Mouse (Mus musculus) embryonic fibroblast, embryonic 13.5 days (primary cell): Measurements from ENCODE around the gene Ccdc153. TPM values are rescaled to one million over a fixed set of nuclear protein-coding genes. Genes with fewer than 3 reads are reported as not detected.
A peak's percentile ranks its signal among the peaks of the same experiment; 100 is the strongest.

Source experiments
- H3K27ac ChIP-seq: 2 replicates; pipeline ENCODE4 v1.5.1; 2012; ENCODE audit warnings: low read length, control low read depth, inconsistent platforms; ENCODE audit not compliant: insufficient read depth
- H3K4me1 ChIP-seq: 2 replicates; pipeline ENCODE4 v1.6.1; 2011; ENCODE audit warnings: low read length; ENCODE audit not compliant: control insufficient read depth, insufficient read depth
- H3K4me3 ChIP-seq: 2 replicates; pipeline ENCODE4 v1.5.1; 2011; ENCODE audit warnings: mild to moderate bottlenecking, control low read depth, low read length; ENCODE audit not compliant: insufficient read depth
- CTCF ChIP-seq: IDR thresholded peaks from 2 replicates; pipeline ENCODE4 v1.5.1; 2011; ENCODE audit warnings: mild to moderate bottlenecking, control low read depth, low read length, moderate library complexity, borderline replicate concordance; ENCODE audit not compliant: insufficient read depth
- POLR2A ChIP-seq: IDR thresholded peaks from 2 replicates; pipeline ENCODE4 v1.6.1; 2011; ENCODE audit warnings: low read depth, mild to moderate bottlenecking, control low read depth, low read length, moderate library complexity
- polyA plus RNA-seq: library from polyadenylated mRNA; stranded (reverse); fragments of >200 nt; gene quantifications from 2 replicates; pipeline ENCODE4 v1.2.4, GENCODE M21; 2011; ENCODE audit warnings: low read depth; ENCODE audit not compliant: missing spikeins, insufficient read length

Ccdc153 gene
- polyA plus RNA-seq, 1 experiment = not detected

DNA sequence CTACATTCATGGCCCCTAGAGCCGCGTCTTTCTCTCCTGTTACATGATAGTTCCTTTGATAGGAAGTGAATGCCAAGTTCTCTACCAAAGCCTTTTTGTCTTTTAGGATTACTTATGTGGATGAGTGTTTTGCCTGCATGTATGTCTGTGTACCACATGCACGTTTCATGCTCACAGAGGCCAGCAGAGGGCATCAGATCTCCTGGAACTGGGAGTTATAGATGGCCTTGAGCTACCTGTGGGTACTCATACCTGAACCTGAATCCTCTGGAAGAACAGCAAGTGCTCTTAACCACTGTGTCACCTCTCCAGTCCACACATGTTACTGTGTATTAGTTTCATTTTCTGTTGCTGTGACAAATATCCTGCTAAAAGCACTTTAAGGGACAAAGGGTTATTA is 52.0 kb downstream of the Ccdc153 start:
- TF ChIP-seq POLR2A = no peak
- peak; percentile 45; the same call in 1 of the 2 replicates for TF ChIP-seq CTCF
- Histone ChIP-seq H3K27ac (no peak overlapping the region), H3K4me1 (no peaks in the 10 kb centered on the region), H3K4me3 (no peak overlapping the region)

Other genes starting within 250 kb of the Ccdc153 start
- gene Thy1, start 197.3 kb upstream of the Ccdc153 start, polyA plus RNA-seq = 930 and 1,281 TPM in 2 replicates
- 6.5 and 6.6 TPM in 2 replicates for gene Usp2, start 173.7 kb upstream of the Ccdc153 start, polyA plus RNA-seq
- 0.12 TPM in 1 of 2 replicates, not detected in the other for gene Mfrp, start 138.9 kb upstream of the Ccdc153 start, polyA plus RNA-seq
- 25.4 and 36.4 TPM in 2 replicates for gene C1qtnf5, start 133.4 kb upstream of the Ccdc153 start, polyA plus RNA-seq
- 0.21 and 0.25 TPM in 2 replicates for gene Gm49380, start 127.2 kb upstream of the Ccdc153 start, polyA plus RNA-seq
- gene Rnf26, start 127.2 kb upstream of the Ccdc153 start, polyA plus RNA-seq = 40.2 and 46.0 TPM in 2 replicates
- 66.4 and 124 TPM in 2 replicates for gene Mcam, start 106.2 kb upstream of the Ccdc153 start, polyA plus RNA-seq
- 44.1 and 47.7 TPM in 2 replicates for gene Cbl, start 6.6 kb upstream of the Ccdc153 start, polyA plus RNA-seq
- not detected in 2 replicates for gene Pdzd3, start 10.8 kb downstream of the Ccdc153 start, polyA plus RNA-seq
- 5.9 and 6.6 TPM in 2 replicates for gene Nlrx1, start 27.9 kb downstream of the Ccdc153 start, polyA plus RNA-seq
- 1.0 and 1.6 TPM in 2 replicates for gene Abcg4, start 47.9 kb downstream of the Ccdc153 start, polyA plus RNA-seq
- 13.4 and 16.4 TPM in 2 replicates for gene Hinfp, start 65.0 kb downstream of the Ccdc153 start, polyA plus RNA-seq
- 9.4 and 10.5 TPM in 2 replicates for gene C2cd2l, start 79.6 kb downstream of the Ccdc153 start, polyA plus RNA-seq
- gene Dpagt1, start 85.3 kb downstream of the Ccdc153 start, polyA plus RNA-seq = 39.7 and 54.7 TPM in 2 replicates
- 50.9 and 74.7 TPM in 2 replicates for gene H2afx, start 94.0 kb downstream of the Ccdc153 start, polyA plus RNA-seq
- gene Hmbs, start 103.6 kb downstream of the Ccdc153 start, polyA plus RNA-seq = 46.8 and 51.9 TPM in 2 replicates
- gene Vps11, start 121.0 kb downstream of the Ccdc153 start, polyA plus RNA-seq = 33.8 and 35.4 TPM in 2 replicates
- 88.7 and 101 TPM in 2 replicates for gene Hyou1, start 138.8 kb downstream of the Ccdc153 start, polyA plus RNA-seq
- gene Slc37a4, start 156.2 kb downstream of the Ccdc153 start, polyA plus RNA-seq = 7.0 and 7.7 TPM in 2 replicates
- gene Rps25, start 166.5 kb downstream of the Ccdc153 start, polyA plus RNA-seq = 2,978 and 3,912 TPM in 2 replicates
- 104 and 112 TPM in 2 replicates for gene Trappc4, start 166.9 kb downstream of the Ccdc153 start, polyA plus RNA-seq
- 10.2 and 13.4 TPM in 2 replicates for gene Ccdc84, start 177.9 kb downstream of the Ccdc153 start, polyA plus RNA-seq
- gene Foxr1, start 200.5 kb downstream of the Ccdc153 start, polyA plus RNA-seq = not detected in 2 replicates
- gene Upk2, start 214.3 kb downstream of the Ccdc153 start, polyA plus RNA-seq = not detected in 2 replicates
- 56.0 and 61.6 TPM in 2 replicates for gene Bcl9l, start 242.1 kb downstream of the Ccdc153 start, polyA plus RNA-seq